Comparison of ENCODE assay signal across 21 mouse cellular contexts in genomic region chr5:36772586-36772985, GRCm38 (mm10).
"Had no signal": no experiment of that assay in that cellular context is flagged by ENCODE, and none has a peak within 500 bp of the region (broad histone marks: within the 10 kb centered on the region; RNA-seq: fewer than 3 reads in every experiment).

No protein-coding gene starts in this region.

- DNase-seq: kidney, postnatal 10 days; kidney, postnatal 36 days; liver; lung, adult 18-20 months; lung, postnatal 10 days; lung, postnatal 4 days; retina, postnatal 1 day; right cerebral cortex, postnatal 25 days; spleen, adult 18-20 months; thymus, postnatal 25 days had no signal

- H3K9me3 ChIP-seq: kidney, embryonic 15.5 days; limb, embryonic 10.5 days; limb, embryonic 13.5 days; liver, embryonic 12.5 days; liver, embryonic 15.5 days; lung, embryonic 15.5 days; midbrain, embryonic 12.5 days; neural tube, embryonic 13.5 days; stomach, embryonic 15.5 days had no signal

- H3K27ac ChIP-seq: kidney, embryonic 15.5 days; limb, embryonic 10.5 days; limb, embryonic 13.5 days; liver, embryonic 12.5 days; liver, embryonic 15.5 days; lung, embryonic 15.5 days; midbrain, embryonic 12.5 days; neural tube, embryonic 13.5 days; stomach, embryonic 15.5 days had no signal

- H3K4me2 ChIP-seq: kidney, embryonic 15.5 days; limb, embryonic 13.5 days; liver, embryonic 12.5 days; liver, embryonic 15.5 days; lung, embryonic 15.5 days; midbrain, embryonic 12.5 days; neural tube, embryonic 13.5 days; stomach, embryonic 15.5 days had no signal

- H3K27me3 ChIP-seq: kidney, embryonic 15.5 days; limb, embryonic 13.5 days; liver, embryonic 15.5 days; lung, embryonic 15.5 days; midbrain, embryonic 12.5 days; neural tube, embryonic 13.5 days; stomach, embryonic 15.5 days had no signal

- H3K4me1 ChIP-seq: limb, embryonic 13.5 days; liver, embryonic 15.5 days; lung, embryonic 15.5 days; stomach, embryonic 15.5 days had no signal

- H3K9ac ChIP-seq: kidney, embryonic 15.5 days; limb, embryonic 13.5 days; liver, embryonic 12.5 days; liver, embryonic 15.5 days; lung, embryonic 15.5 days; midbrain, embryonic 12.5 days; neural tube, embryonic 13.5 days; stomach, embryonic 15.5 days had no signal

- H3K4me3 ChIP-seq: kidney, embryonic 15.5 days; limb, embryonic 10.5 days; limb, embryonic 13.5 days; liver, embryonic 12.5 days; liver, embryonic 15.5 days; lung, embryonic 15.5 days; midbrain, embryonic 12.5 days; myocyte; neural tube, embryonic 13.5 days; stomach, embryonic 15.5 days had no signal

- H3K36me3 ChIP-seq: kidney, embryonic 15.5 days; limb, embryonic 10.5 days; limb, embryonic 13.5 days; liver, embryonic 12.5 days; liver, embryonic 15.5 days; lung, embryonic 15.5 days; midbrain, embryonic 12.5 days; neural tube, embryonic 13.5 days; stomach, embryonic 15.5 days had no signal

- ATAC-seq: liver, embryonic 12.5 days; midbrain, embryonic 16.5 days had no signal
